Mouse (Mus musculus): ENCODE data around the gene Serpina10. TPM values are rescaled to one million over a fixed set of nuclear protein-coding genes. Genes with fewer than 3 reads are reported as not detected.
"Not testable (repeated sequence)": the region's sequence is repeated elsewhere in the genome, so short reads cannot be mapped to it uniquely, and the experiment has no call there.

The Serpina10 gene
- polyA plus RNA-seq, 1 experiment from 2014 or later: 0.08 TPM

- H3K9me3 ChIP-seq: no peaks in the 10 kb centered on the region
- H3K4me3 ChIP-seq: no peak overlapping the region
- no peaks in the 10 kb centered on the region for H3K36me3 ChIP-seq
- no peaks in the 10 kb centered on the region for H3K4me1 ChIP-seq (replicated peaks)
- WGBS: 86% methylated on average over 3 of the region's 3 CpGs
- no peak for ATAC-seq (ENCODE audit: low FRiP score, low read depth)
- H3K9ac ChIP-seq: no peak overlapping the region
- no peak overlapping the region for H3K27ac ChIP-seq (replicated peaks)
- H3K27me3 ChIP-seq: no peaks in the 10 kb centered on the region
- H3K4me2 ChIP-seq: no peak overlapping the region
These were observed 29.4 kb downstream of the Serpina10 start for GRCm38 (mm10) chr12:103601839-103602238.

GRCm38 (mm10) chr12:103600364-103600763, 30.9 kb downstream of the Serpina10 start:
- WGBS: 13% methylated on average over 3 of the region's 3 CpGs
- no peaks in the 10 kb centered on the region for H3K4me1 ChIP-seq (replicated peaks)
- H3K27ac ChIP-seq (replicated peaks): no peak overlapping the region
- no peak for ATAC-seq (ENCODE audit: low FRiP score, low read depth)
- no peaks in the 10 kb centered on the region for H3K27me3 ChIP-seq
- no peak overlapping the region for H3K9ac ChIP-seq
- no peaks in the 10 kb centered on the region for H3K36me3 ChIP-seq
- H3K9me3 ChIP-seq: no peaks in the 10 kb centered on the region
- H3K4me3 ChIP-seq: no peak overlapping the region
- no peak overlapping the region for H3K4me2 ChIP-seq

DNA sequence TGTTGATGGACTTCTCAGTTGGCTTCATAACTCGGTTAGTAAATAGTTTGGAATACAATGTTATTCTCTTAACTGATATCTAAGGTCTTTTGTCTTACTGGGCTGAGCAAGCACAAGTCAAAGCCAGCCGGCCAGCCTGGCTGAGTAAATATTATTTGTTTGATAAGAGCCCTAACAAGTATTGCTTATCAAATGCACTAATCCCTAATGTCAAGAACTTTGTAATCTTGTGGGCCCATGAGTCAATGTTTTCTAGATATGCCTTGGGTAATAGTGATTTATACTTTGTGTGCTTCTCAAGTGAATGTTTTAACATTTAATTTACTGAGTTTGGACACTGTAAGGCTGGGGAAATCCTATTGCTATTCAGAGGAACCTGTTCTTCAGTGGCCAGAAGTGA, 32.8 kb downstream of the Serpina10 start:
- Histone ChIP-seq H3K36me3 (no peaks in the 10 kb centered on the region), H3K4me2 (no peak overlapping the region), H3K9me3 (no peaks in the 10 kb centered on the region), H3K4me3 (no peak overlapping the region), H3K27me3 (no peaks in the 10 kb centered on the region), H3K27ac (replicated peaks) (no peak overlapping the region), H3K4me1 (replicated peaks) (no peaks in the 10 kb centered on the region), H3K9ac (no peak overlapping the region)
- WGBS: 76% methylated on average over 2 of the region's 2 CpGs
- no peak for ATAC-seq (ENCODE audit: low FRiP score, low read depth)

DNA sequence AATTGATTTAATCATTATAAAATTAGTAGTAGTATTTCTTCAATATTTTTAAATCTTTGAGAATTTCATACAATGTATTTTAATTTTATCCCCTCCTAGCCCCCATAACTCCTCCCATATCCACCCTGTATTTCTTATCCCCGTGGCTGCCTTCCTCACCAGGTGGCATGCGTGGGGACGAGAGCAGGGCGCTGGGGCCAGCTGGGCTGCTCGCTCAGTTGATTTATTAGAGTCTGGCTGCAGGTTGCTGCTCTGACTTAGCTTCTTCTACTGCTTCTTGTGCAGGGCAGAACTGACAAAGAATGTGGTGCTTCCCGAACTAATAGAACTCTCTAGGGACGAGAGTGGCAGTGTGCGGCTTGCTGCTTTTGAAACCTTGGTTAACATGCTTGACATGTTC, 47.5 kb downstream of the Serpina10 start:
- ATAC-seq (ENCODE audit: low FRiP score, low read depth): no peak
- H3K36me3 ChIP-seq: no peaks in the 10 kb centered on the region; the same call in 1 of the 2 replicates
- H3K9ac ChIP-seq: no peak overlapping the region
- no peak overlapping the region for H3K4me2 ChIP-seq
- H3K9me3 ChIP-seq: no peaks in the 10 kb centered on the region
- WGBS: 73% methylated on average over 8 of the region's 8 CpGs
- H3K27me3 ChIP-seq: no peaks in the 10 kb centered on the region
- no peak overlapping the region for H3K4me3 ChIP-seq
- H3K4me1 ChIP-seq (replicated peaks): no peaks in the 10 kb centered on the region
- H3K27ac ChIP-seq (replicated peaks): no peak overlapping the region

DNA sequence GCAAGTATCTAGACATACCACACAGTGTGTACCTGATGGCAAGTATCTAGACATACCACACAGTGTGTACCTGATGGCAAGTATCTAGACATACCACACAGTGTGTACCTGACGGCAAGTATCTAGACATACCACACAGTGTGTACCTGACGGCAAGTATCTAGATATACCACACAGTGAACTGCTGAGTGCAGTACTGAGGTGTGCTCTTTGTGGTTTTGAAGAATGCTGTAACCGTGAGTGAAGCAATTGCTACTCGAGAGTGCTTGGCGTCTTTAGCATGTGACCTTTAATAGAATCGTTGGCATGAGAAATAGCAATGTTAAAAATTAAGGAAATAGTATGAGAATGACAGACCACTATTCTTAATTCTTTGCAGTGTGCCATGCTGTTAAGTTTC, 53.1 kb downstream of the Serpina10 start:
- not testable (repeated sequence) for ATAC-seq (ENCODE audit: low FRiP score, low read depth); H3K4me1 ChIP-seq (replicated peaks); H3K4me3 ChIP-seq; H3K36me3 ChIP-seq; H3K9ac ChIP-seq; H3K27me3 ChIP-seq; H3K4me2 ChIP-seq; H3K27ac ChIP-seq (replicated peaks); H3K9me3 ChIP-seq
- 95% methylated on average over 6 of the region's 6 CpGs for WGBS

DNA sequence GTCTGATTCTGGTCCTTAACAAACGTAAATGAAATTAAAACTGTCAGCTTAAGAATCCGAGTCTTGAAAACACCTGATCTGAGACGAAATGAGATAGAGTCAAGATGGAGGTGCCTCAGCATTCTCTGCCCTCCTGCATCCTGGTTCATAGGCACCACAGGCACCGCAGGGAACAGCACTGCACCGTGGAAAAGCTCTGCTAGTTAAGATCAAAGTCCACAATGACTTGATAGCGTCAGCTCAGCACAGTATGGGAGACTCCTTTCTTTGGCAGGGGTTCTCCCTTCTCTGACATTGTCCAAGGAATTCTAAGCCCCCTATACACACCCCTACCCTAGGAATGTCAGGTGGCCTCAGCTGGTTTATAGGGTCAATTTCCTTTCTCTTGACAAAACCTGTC, 61.6 kb downstream of the Serpina10 start:
- no peaks in the 10 kb centered on the region for H3K9me3 ChIP-seq
- ATAC-seq (ENCODE audit: low FRiP score, low read depth): no peak

DNA sequence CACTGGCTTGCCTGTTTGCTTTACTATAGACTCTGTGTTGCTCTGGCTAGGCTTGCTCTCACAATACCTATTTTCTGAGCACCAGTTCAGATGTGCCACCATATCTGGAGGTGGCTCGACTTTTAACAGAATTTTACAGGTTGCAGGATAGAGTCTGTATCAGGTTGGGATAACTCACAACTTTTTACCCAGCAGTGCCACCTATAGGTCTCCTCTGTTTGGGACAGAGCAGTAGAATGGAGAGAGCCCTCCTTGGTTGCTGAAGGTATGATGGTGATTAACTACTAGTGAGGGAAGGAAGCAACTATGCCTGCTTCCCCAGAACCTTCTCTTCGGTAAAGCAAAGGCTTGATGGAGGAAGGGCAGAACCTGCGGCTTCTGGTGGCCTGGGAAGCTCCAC, 64.1 kb downstream of the Serpina10 start:
- 79% methylated on average over 3 of the region's 3 CpGs for WGBS
- ATAC-seq (ENCODE audit: low FRiP score, low read depth): no peak

More for the DNA sequence above, 61.6 kb downstream of the Serpina10 start:
- H3K4me3 ChIP-seq: no peak overlapping the region
- no peaks in the 10 kb centered on the region for H3K4me1 ChIP-seq (replicated peaks)
- no peak overlapping the region for H3K4me2 ChIP-seq
- no peaks in the 10 kb centered on the region for H3K36me3 ChIP-seq
- H3K27ac ChIP-seq (replicated peaks): no peak overlapping the region
- WGBS: 67% methylated on average over 6 of the region's 6 CpGs
- no peaks in the 10 kb centered on the region for H3K27me3 ChIP-seq
- H3K9ac ChIP-seq: no peak overlapping the region

DNA sequence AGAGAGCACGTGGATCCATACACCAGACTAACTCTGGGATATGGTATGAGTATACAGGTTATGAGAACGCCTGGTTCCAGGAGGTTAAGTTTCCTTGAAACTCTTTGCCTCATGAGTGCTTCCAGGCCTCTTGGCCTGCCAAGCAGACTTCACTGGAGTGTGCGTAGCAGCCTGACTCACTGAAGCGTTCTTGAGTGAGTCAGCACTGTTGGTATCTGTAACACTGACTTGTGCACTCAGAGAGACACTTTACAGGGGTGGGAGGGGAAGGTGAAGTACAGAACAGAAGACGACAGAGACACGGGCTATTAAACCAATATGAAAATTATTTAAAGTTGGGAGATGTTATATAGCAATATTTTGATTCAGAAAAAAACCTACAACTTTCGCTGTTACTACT, 66.1 kb downstream of the Serpina10 start:
- Histone ChIP-seq H3K36me3 (no peaks in the 10 kb centered on the region), H3K4me1 (replicated peaks) (no peaks in the 10 kb centered on the region), H3K4me3 (no peak overlapping the region), H3K27ac (replicated peaks) (no peak overlapping the region), H3K9me3 (no peaks in the 10 kb centered on the region), H3K9ac (no peak overlapping the region), H3K27me3 (no peaks in the 10 kb centered on the region), H3K4me2 (no peak overlapping the region)
- no peak for ATAC-seq (ENCODE audit: low FRiP score, low read depth)
- 88% methylated on average over 7 of the region's 7 CpGs for WGBS

More for the DNA sequence above, 64.1 kb downstream of the Serpina10 start:
- no peak overlapping the region for H3K9ac ChIP-seq
- H3K4me3 ChIP-seq: no peak overlapping the region
- no peaks in the 10 kb centered on the region for H3K9me3 ChIP-seq
- no peaks in the 10 kb centered on the region for H3K4me1 ChIP-seq (replicated peaks)
- no peak overlapping the region for H3K27ac ChIP-seq (replicated peaks)
- no peaks in the 10 kb centered on the region for H3K27me3 ChIP-seq
- no peak overlapping the region for H3K4me2 ChIP-seq
- H3K36me3 ChIP-seq: no peaks in the 10 kb centered on the region

Other genes with a start within 250 kb of the Serpina10 start
- 22.5 and 24.0 TPM in 2 replicates for gene Otub2, start 242.8 kb downstream of the Serpina10 start, polyA plus RNA-seq (2015; fragmentation: Nextera tagmentation; extraction: Ambion mirVana)
- gene 9330161L09Rik, start 223.6 kb downstream of the Serpina10 start, polyA plus RNA-seq (2015; fragmentation: Nextera tagmentation; extraction: Ambion mirVana): 0.97 and 1.3 TPM in 2 replicates
- 158 and 171 TPM in 2 replicates for gene Ddx24, start 205.6 kb downstream of the Serpina10 start, polyA plus RNA-seq (2015; fragmentation: Nextera tagmentation; extraction: Ambion mirVana)
- gene Ifi27, start 197.2 kb downstream of the Serpina10 start, polyA plus RNA-seq (2015; fragmentation: Nextera tagmentation; extraction: Ambion mirVana): 14.4 and 18.4 TPM in 2 replicates
- gene Ifi27l2a, start 187.8 kb downstream of the Serpina10 start, polyA plus RNA-seq (2015; fragmentation: Nextera tagmentation; extraction: Ambion mirVana): 5.6 and 13.0 TPM in 2 replicates
- gene Ifi27l2b, start 174.2 kb downstream of the Serpina10 start, polyA plus RNA-seq (2015; fragmentation: Nextera tagmentation; extraction: Ambion mirVana): not detected in 2 replicates
- 2.8 and 2.9 TPM in 2 replicates for gene Ppp4r4, start 99.2 kb downstream of the Serpina10 start, polyA plus RNA-seq (2015; fragmentation: Nextera tagmentation; extraction: Ambion mirVana)
- gene Serpina6, start 25.8 kb upstream of the Serpina10 start, polyA plus RNA-seq (2015; fragmentation: Nextera tagmentation; extraction: Ambion mirVana): 0.48 TPM in 1 of 2 replicates, not detected in the other
- not detected in 2 replicates for gene Serpina16, start 44.7 kb upstream of the Serpina10 start, polyA plus RNA-seq (2015; fragmentation: Nextera tagmentation; extraction: Ambion mirVana)
- not detected in 2 replicates for gene Serpina1f, start 64.1 kb upstream of the Serpina10 start, polyA plus RNA-seq (2015; fragmentation: Nextera tagmentation; extraction: Ambion mirVana)
- 0.10 TPM in 1 of 2 replicates, not detected in the other for gene Serpina1d, start 142.1 kb upstream of the Serpina10 start, polyA plus RNA-seq (2015; fragmentation: Nextera tagmentation; extraction: Ambion mirVana)
- 1.5 TPM in 1 of 2 replicates, not detected in the other for gene Serpina1b, start 198.9 kb upstream of the Serpina10 start, polyA plus RNA-seq (2015; fragmentation: Nextera tagmentation; extraction: Ambion mirVana)
- 0.80 TPM in 1 of 2 replicates, not detected in the other for gene Serpina1a, start 232.1 kb upstream of the Serpina10 start, polyA plus RNA-seq (2015; fragmentation: Nextera tagmentation; extraction: Ambion mirVana)